Mouse (Mus musculus) Muller cell, postnatal 12 days (primary cell): ENCODE results near the gene Rcor1.
"Not testable (repeated sequence)": the region's sequence is repeated elsewhere in the genome, so short reads cannot be mapped to it uniquely, and the experiment has no call there.

Experiments used
- DNase-seq: peaks from one replicate; pipeline ENCODE4 v3.0.0-alpha.2; 2015; ENCODE audit errors: inconsistent ontology term

Gene Rcor1

DNA sequence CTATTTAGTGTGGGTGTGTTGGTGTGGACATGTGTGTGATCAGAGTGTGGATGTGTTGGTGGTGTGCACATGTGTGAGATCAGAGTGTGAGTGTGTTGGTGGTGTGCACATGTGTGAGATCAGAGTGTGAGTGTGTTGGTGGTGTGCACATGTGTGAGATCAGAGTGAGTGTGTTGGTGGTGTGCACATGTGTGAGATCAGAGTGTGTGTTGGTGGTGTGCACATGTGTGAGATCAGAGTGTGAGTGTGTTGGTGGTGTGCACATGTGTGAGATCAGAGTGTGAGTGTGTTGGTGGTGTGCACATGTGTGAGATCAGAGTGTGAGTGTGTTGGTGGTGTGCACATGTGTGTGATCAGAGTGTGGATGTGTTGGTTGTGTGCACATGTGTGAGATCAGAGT lies 30.1 kb downstream of the Rcor1 start:
- not testable (repeated sequence) for DNase-seq

- no peak for DNase-seq
Observed at GRCm38 (mm10) chr12:111071009-111071408, 31.9 kb downstream of the Rcor1 start.

GRCm38 (mm10) chr12:111071477-111072152 lies 32.5 kb downstream of the Rcor1 start:
- DNase-seq, result no peak

- DNase-seq, result no peak
Observed at GRCm38 (mm10) chr12:111076385-111076965, 37.3 kb downstream of the Rcor1 start.

DNA sequence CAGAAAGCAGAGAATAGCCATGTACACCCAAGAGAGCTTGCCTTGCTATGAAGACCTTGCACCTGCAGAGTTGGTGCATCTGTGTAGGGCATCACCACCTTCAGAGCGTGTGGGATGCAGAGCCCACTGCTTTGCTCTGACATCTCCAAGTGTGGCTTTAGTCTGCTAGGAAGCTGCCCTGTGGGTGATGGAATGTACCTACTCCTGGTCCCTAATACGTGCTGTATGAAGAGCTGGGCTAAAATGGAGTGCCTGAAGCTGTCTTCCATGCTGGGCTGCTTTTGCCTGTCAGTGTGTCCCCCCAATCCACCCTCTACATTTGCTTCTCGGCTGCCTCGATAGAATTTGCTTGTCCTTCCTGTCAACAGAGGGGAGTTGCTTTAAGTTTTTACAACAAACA lies 46.4 kb downstream of the Rcor1 start:
- DNase-seq, result no peak

DNA sequence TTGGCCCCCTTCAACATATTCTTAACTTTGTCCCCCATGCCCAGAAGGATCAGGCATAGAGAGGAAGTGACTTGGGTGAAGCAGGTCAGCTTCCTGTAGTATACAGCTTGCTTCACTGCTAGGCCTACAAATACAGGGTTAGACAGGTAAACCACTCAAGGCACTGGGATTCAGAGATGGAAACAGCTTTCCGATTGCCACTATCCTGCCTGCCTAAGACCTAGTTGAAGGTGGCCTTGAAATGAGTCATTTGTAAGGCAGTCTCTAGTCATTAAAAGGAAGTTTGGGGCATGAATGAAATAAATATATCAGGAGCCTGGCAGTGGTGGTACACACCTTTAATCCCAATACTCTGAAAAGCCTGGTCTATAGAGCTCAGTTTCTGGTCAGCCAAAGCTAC lies 47.9 kb downstream of the Rcor1 start:
- DNase-seq, result no peak

DNA sequence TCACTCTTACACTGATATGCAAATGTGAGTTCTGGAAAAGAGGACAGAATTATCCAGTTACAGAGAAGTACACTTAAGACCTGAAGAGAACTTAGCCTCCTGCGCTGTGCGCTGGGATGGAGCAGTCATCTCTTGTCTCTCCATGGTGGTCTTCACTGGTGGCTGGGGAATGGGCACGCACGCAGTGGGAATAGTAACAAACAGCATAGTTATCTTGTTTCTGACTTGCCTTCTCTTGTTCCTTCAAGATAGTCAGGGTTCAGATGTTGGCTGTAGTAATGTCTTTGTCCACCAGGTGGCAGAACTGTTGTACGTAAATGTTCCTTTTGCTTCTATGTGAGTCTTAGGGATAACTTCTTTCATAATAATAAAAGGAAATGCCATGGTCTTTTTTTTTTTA lies 49.0 kb downstream of the Rcor1 start:
- peak; percentile 51 for DNase-seq

DNA sequence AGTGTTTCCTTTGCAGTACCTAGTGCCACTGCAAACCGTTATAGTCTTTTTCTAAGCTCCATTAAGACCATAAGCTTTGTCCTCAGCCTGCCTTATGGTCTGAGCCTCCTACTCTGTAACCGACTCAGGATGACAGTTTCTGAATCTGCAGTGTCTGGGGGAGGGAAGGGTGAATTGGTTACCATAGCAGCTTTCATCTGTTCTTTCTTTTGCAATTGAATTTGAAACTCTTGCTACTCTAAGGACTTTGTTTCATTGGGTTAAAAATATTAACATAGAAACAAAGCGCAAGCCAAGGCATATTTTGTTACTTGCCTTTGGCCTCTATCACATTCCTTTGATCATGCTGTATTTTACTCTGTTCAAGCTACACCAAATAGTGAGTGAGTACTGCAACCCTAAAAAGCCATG lies 49.6 kb downstream of the Rcor1 start:
- no peak for DNase-seq

DNA sequence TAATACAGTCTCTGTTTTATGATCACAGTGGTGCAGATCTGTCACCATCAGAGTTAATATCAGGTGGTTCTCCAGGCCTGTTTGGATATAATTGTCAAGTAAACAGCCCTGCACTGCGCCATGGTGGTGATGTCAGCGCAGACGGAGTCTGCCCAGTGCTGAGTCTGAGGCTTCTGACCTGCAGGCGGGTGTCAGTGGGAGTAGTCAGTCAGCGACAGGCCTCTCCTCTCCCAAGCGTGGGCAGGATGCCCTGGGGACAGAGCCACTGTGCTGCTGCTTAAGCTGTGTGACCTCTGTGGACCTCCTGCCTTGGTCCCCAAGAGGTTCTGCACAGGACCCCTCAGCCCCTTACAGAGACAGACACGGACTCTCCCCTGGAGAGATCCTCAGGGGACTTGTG lies 50.0 kb downstream of the Rcor1 start:
- DNase-seq, result peak; percentile 18

- no peak for DNase-seq
Observed at GRCm38 (mm10) chr12:111090801-111091200, 51.6 kb downstream of the Rcor1 start.

DNA sequence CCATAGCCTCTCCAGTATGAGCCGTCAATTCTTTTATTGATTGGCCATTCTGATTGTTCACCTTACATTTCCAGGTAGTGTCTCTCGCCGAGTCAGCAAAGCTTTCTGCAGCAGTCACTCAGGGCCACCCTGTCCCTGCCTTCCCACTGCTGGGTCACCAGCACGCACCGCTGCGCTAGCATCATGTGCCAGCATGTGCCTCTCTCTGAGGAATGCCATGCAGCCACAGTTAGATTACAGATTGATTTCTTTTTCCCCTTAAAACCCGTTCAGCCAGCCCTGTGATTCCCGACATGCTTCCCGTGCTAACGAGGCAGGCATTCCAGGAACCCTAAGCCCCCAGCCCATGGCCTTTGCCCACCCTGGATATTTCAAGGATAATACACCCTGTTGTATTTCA lies 52.8 kb downstream of the Rcor1 start:
- no peak for DNase-seq

- DNase-seq, result no peak
Observed at GRCm38 (mm10) chr12:111094073-111094472, 54.9 kb downstream of the Rcor1 start.

- DNase-seq, result no peak
Observed at GRCm38 (mm10) chr12:111095086-111095485, 55.9 kb downstream of the Rcor1 start.

DNA sequence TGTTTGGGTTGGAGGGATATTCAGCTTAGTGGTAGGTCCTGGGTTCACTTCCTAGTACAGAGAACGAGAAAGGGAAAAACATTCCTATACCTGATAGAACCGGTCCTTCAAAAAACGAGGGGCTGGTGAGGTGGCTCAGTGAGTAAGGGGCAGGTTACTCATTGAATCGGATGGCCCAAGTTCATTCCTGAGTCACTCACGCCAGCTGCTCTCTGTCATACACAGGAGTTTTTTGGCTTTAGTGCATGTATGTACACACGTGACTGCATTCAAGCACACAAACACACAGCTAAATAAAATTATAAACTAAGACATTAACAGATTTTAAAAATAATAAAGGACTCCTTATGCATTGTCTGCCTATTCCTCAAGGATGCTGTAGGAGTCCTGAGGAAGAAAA lies 57.1 kb downstream of the Rcor1 start:
- no peak for DNase-seq

- no peak for DNase-seq
Observed at GRCm38 (mm10) chr12:111097036-111097435, 57.9 kb downstream of the Rcor1 start.

DNA sequence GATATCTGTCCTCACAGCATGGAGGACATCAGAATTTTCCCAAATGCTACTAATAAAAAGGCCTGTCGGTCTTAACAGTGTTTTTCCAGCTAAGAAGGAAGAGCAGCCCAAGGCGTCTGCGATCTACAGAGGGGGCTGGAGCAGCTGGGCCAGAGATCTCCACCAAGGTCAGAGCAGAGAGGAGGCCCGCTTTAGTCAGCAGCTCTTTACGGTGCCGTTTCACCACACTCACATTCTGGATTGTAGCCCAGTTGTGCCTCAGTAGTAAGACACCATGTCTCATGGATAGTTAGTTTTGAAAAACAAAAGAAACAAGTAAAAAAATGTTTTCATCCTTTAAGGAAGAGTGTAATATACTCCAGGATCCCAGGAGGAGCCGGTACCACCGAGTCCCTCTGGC lies 72.0 kb downstream of the Rcor1 start:
- DNase-seq, result no peak

DNA sequence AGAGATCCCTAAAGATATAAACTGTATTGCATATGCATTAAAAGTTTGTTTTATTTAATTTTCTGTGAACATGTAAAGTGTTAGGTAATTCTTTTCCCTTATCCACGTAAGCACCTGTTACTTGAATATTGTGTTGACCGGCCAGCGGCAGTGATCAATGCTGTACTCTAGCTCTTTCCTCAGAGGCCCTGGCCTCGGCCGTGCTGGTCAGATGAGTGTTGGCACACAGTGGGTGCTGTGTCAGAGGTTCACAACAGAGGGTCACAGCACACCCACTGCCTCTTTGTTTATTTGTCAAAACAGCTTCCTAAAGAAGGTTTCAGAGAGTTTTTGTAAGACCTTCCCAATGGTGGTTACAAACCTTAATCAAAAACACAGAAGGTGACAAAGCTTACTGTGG lies 75.4 kb downstream of the Rcor1 start:
- DNase-seq, result no peak

GRCm38 (mm10) chr12:111119506-111120085 lies 80.4 kb downstream of the Rcor1 start:
- DNase-seq, result no peak

GRCm38 (mm10) chr12:111120976-111121645 lies 82.0 kb downstream of the Rcor1 start:
- DNase-seq, result no peak

- no peak for DNase-seq
Observed at GRCm38 (mm10) chr12:111122332-111122852, 83.2 kb downstream of the Rcor1 start.

GRCm38 (mm10) chr12:111124601-111125260 lies 85.6 kb downstream of the Rcor1 start:
- DNase-seq, result no peak

GRCm38 (mm10) chr12:111125666-111126065 lies 86.5 kb downstream of the Rcor1 start:
- no peak for DNase-seq
